Mouse (Mus musculus) bone marrow, adult 2 months (tissue): Measurements from ENCODE around the gene Dusp14.

Source experiments
- CTCF ChIP-seq: fragments of 200-500 bp; IDR thresholded peaks from 2 replicates; pipeline ENCODE4 v1.5.1; 2011; ENCODE audit warnings: low read length, control low read depth; ENCODE audit not compliant: control insufficient read depth, insufficient read depth
- POLR2A ChIP-seq: fragments of 200-500 bp; IDR thresholded peaks from 2 replicates; pipeline ENCODE4 v1.6.1; 2011; ENCODE audit warnings: low read depth, mild to moderate bottlenecking, control low read depth, low read length, borderline replicate concordance; ENCODE audit not compliant: control insufficient read depth

DNA sequence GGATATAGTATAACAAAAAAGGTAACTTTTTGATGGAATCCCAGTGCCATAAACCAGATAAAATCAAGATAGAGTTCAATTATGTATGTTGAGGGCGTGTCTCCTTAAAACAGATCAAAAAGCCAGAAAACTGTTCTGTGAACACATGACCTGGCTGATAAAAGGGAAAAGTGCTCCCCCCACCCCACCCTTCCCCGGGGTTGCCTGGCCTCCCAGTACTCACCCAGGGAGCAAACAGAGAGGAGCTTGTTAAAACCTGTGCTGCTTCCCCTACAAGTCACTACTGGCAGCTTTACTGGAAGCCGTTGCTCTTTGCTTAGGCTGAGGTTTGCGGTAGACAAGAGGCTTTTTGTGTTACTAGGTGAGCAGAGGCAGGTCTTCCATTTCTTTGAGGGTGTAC is 21.8 kb downstream of the Dusp14 start:
- TF ChIP-seq POLR2A, result no peak
- TF ChIP-seq CTCF, result no peak
